Mouse (Mus musculus) CH12.LX (cell line): Measurements from ENCODE around the gene Capg. TPM values are rescaled to one million over a fixed set of nuclear protein-coding genes. Genes with fewer than 3 reads are reported as not detected.

Experiments used
- DNase-seq: peaks from one replicate; pipeline ENCODE4 v3.0.0-alpha.2; 2013; ENCODE audit errors: extremely low read depth
- H3K27ac ChIP-seq: 2 replicates; pipeline ENCODE4 v1.5.1; 2012; ENCODE audit warnings: low read depth, mild to moderate bottlenecking, control low read depth, moderate library complexity; ENCODE audit not compliant: insufficient read depth
- H3K27me3 ChIP-seq: replicated peaks from 2 replicates; pipeline ENCODE3; 2012; ENCODE audit warnings: inconsistent platforms
- H3K36me3 ChIP-seq, 2 experiments: replicated peaks in 1 of 2; 2 replicates each; pipeline versions ENCODE3 to v1.6.1; 2012; ENCODE audit warnings: inconsistent platforms in 1 of 2, low read length in 1 of 2, mild to moderate bottlenecking in 1 of 2, mixed read lengths in 1 of 2, moderate library complexity in 1 of 2; ENCODE audit not compliant: control insufficient read depth in 1 of 2, insufficient read depth in 1 of 2
- H3K4me1 ChIP-seq, 2 experiments: 2 replicates each; pipeline ENCODE4 v1.6.1; 2012; ENCODE audit warnings: inconsistent platforms in 1 of 2, moderate library complexity in 1 of 2; ENCODE audit not compliant: insufficient read depth in 2 of 2, control insufficient read depth in 1 of 2
- H3K4me2 ChIP-seq: 2 replicates; pipeline ENCODE4 v1.6.1; 2012; ENCODE audit warnings: low read depth, mild to moderate bottlenecking, control low read depth; ENCODE audit not compliant: poor library complexity, insufficient read depth, severe bottlenecking
- H3K4me3 ChIP-seq, 3 experiments: fragments of 150-350 bp in 1 of 3; sonication (generic) in 1 of 3; replicated peaks in 1 of 3; 2 replicates each; pipeline versions ENCODE3 to v1.5.1; 2011 to 2012; ENCODE audit warnings: low read depth in 2 of 3, low read length in 2 of 3, mild to moderate bottlenecking in 2 of 3, moderate library complexity in 2 of 3, control low read depth in 1 of 3, improper control_type of control experiment in 1 of 3, inconsistent platforms in 1 of 3, mixed read lengths in 1 of 3; ENCODE audit not compliant: poor library complexity in 1 of 3
- H3K79me2 ChIP-seq: replicated peaks from 2 replicates; pipeline ENCODE4 v1.6.1; 2012; ENCODE audit warnings: mild to moderate bottlenecking, moderate library complexity; ENCODE audit not compliant: control insufficient read depth, poor library complexity, insufficient read depth, severe bottlenecking; ENCODE audit errors: extremely low read depth
- H3K9ac ChIP-seq: 2 replicates; pipeline ENCODE4 v1.6.1; 2012; ENCODE audit warnings: low read depth, mild to moderate bottlenecking, control low read depth, moderate library complexity; ENCODE audit not compliant: insufficient read depth
- H3K9me3 ChIP-seq: replicated peaks from 2 replicates; pipeline ENCODE3; 2012; ENCODE audit warnings: low read length, inconsistent platforms, mixed read lengths
- BHLHE40 ChIP-seq: IDR thresholded peaks from 2 replicates; pipeline ENCODE4 v1.6.1; 2011; ENCODE audit warnings: mild to moderate bottlenecking, low read depth, low read length, improper control_type of control experiment
- CHD1 ChIP-seq: IDR thresholded peaks from 2 replicates; pipeline ENCODE4 v1.6.1; 2012; ENCODE audit warnings: low read depth, low read length, improper control_type of control experiment, inconsistent platforms
- ELF1 ChIP-seq: IDR thresholded peaks from 2 replicates; pipeline ENCODE4 v1.6.1; 2014; ENCODE audit warnings: low read depth, mild to moderate bottlenecking, inconsistent platforms, low read length, improper control_type of control experiment
- HCFC1 ChIP-seq: IDR thresholded peaks from 2 replicates; pipeline ENCODE4 v1.6.1; 2012; ENCODE audit warnings: low read depth, mild to moderate bottlenecking, inconsistent platforms, low read length, improper control_type of control experiment
- IRF4 ChIP-seq: IDR thresholded peaks from 2 replicates; pipeline ENCODE4 v1.6.1; 2014; ENCODE audit warnings: low read depth, mild to moderate bottlenecking, inconsistent platforms, low read length, improper control_type of control experiment
- MAX ChIP-seq: IDR thresholded peaks from 2 replicates; pipeline ENCODE4 v1.6.1; 2011; ENCODE audit warnings: low read length, improper control_type of control experiment
- MEF2A ChIP-seq: IDR thresholded peaks from 2 replicates; pipeline ENCODE4 v1.6.1; 2014; ENCODE audit warnings: low read depth, mild to moderate bottlenecking, inconsistent platforms, low read length, improper control_type of control experiment, borderline replicate concordance
- POLR2A ChIP-seq: IDR thresholded peaks from 2 replicates; pipeline ENCODE4 v1.6.1; 2011; ENCODE audit warnings: low read depth, mild to moderate bottlenecking, improper control_type of control experiment, low read length
- POLR2AphosphoS2 ChIP-seq: IDR thresholded peaks from 2 replicates; pipeline ENCODE4 v1.6.1; 2011; ENCODE audit warnings: low read depth, low read length, improper control_type of control experiment
- RCOR1 ChIP-seq: conservative IDR thresholded peaks from 2 replicates; pipeline ENCODE4 v1.6.1; 2012; ENCODE audit warnings: low read depth, mild to moderate bottlenecking, inconsistent platforms, low read length, improper control_type of control experiment
- TBP ChIP-seq: conservative IDR thresholded peaks from 2 replicates; pipeline ENCODE4 v1.6.1; 2011; ENCODE audit warnings: low read depth, low read length, improper control_type of control experiment
- TCF12 ChIP-seq: IDR thresholded peaks from 2 replicates; pipeline ENCODE4 v1.6.1; 2014; ENCODE audit warnings: low read depth, mild to moderate bottlenecking, inconsistent platforms, low read length, improper control_type of control experiment
- USF2 ChIP-seq: conservative IDR thresholded peaks from 2 replicates; pipeline ENCODE4 v1.6.1; 2011; ENCODE audit warnings: low read depth, low read length, improper control_type of control experiment
- ZMIZ1 ChIP-seq: IDR thresholded peaks from 2 replicates; pipeline ENCODE4 v1.6.1; 2012; ENCODE audit warnings: low read depth, mild to moderate bottlenecking, inconsistent platforms, low read length, improper control_type of control experiment
- ZNF384 ChIP-seq: IDR thresholded peaks from 2 replicates; pipeline ENCODE4 v1.6.1; 2012; ENCODE audit warnings: low read depth, low read length, improper control_type of control experiment, inconsistent platforms
- dilution Hi-C: fragments of 300-500 bp; cut with MboI; formaldehyde crosslinking; loops from 2 replicates; pipeline ENCODE4 v1.14.3; 2020; ENCODE audit warnings: low sequenced_read_pairs; ENCODE audit not compliant: extremely low pct_unique_long_range_greater_than_20kb, extremely low pct_ligation_motif_present
- in situ Hi-C: fragments of 300-500 bp; cut with MboI; formaldehyde crosslinking; loops from 3 replicates; pipeline ENCODE4 v1.14.3; 2019; ENCODE audit warnings: low sequenced_read_pairs, low pct_ligation_motif_present, low pct_unique_long_range_greater_than_20kb, mixed read lengths
- polyA plus RNA-seq: library from polyadenylated mRNA; unstranded; fragments of >175 nt; gene quantifications from 2 replicates; pipeline ENCODE4 v1.2.1, GENCODE M21; 2012; ENCODE audit warnings: low read depth; ENCODE audit not compliant: insufficient read length
- total RNA-seq, 2 experiments: library from RNA; depleted of rRNA; stranded (reverse); fragments of 300-350 nt in 1 of 2; fragments of >200 nt in 1 of 2; gene quantifications; 2 replicates each; pipeline ENCODE4 v1.2.3; 2012 to 2014

Capg gene
- total and polyA plus RNA-seq, 3 experiments, result 175 to 264 (median 196) TPM

DNA sequence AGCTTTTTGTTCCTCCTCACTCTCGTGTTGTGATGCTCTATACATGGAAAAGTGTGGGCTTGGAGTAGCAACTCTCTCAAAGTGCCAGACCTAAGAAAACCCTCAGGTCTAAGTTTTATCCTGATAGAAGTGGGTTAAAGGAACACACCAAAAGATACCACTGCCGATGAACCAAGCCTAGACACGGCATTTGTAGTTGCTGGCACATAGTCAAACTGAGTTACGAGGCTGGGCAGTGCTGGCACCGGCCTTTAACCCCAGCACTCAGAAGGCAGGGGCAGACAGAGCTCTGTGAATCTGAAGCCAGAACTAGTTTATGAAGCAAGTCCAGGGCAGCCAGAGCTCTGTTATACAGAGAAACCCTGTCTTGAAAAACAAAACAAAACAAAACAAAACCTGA lies 63.5 kb downstream of the Capg start:
- no peaks in the 10 kb centered on the region for H3K4me1 ChIP-seq
- no peaks in the 10 kb centered on the region for H3K9me3 ChIP-seq
- H3K79me2 ChIP-seq, result no peaks in the 10 kb centered on the region
- peaks cover 53 to 95% of the 10 kb centered on the region in 2 experiments for H3K36me3 ChIP-seq
- H3K4me2 ChIP-seq, result no peak overlapping the region
- no peak overlapping the region for H3K4me3 ChIP-seq
- dilution Hi-C loops, result no loop called here
- in situ Hi-C loops, result no loop called here
- H3K27me3 ChIP-seq, result no peaks in the 10 kb centered on the region
- H3K9ac ChIP-seq, result no peak overlapping the region
- DNase-seq, result no peak
- TF ChIP-seq ELF1 (no peak), POLR2AphosphoS2 (no peak), BHLHE40 (no peak), TBP (no peak), IRF4 (no peak), CHD1 (no peak), USF2 (no peak), POLR2A (no peak), MAX (no peak)
- no peak overlapping the region for H3K27ac ChIP-seq

- H3K9me3 ChIP-seq, result no peaks in the 10 kb centered on the region
- no peak for DNase-seq
- no peak overlapping the region for H3K9ac ChIP-seq
- H3K27ac ChIP-seq, result no peak overlapping the region
- peaks cover 5 to 7% of the 10 kb centered on the region in 2 experiments for H3K4me1 ChIP-seq
- H3K79me2 ChIP-seq, result peaks cover 4% of the 10 kb centered on the region; the same call in 1 of the 2 replicates
- TF ChIP-seq ZMIZ1 (no peak), TCF12 (no peak), TBP (no peak), HCFC1 (no peak), ZNF384 (no peak), MEF2A (no peak), RCOR1 (no peak)
- dilution Hi-C loops, result no loop called here
- no peak overlapping the region for H3K4me3 ChIP-seq
- peaks cover 62 to 93% of the 10 kb centered on the region in 2 experiments for H3K36me3 ChIP-seq
- in situ Hi-C loops, result no loop called here
- no peaks in the 10 kb centered on the region for H3K27me3 ChIP-seq
- no peak overlapping the region for H3K4me2 ChIP-seq
These were observed 64.5 kb downstream of the Capg start for GRCm38 (mm10) chr6:72608662-72609184.
